Mouse (Mus musculus) embryonic facial prominence, embryonic 10.5 days (tissue): ENCODE data around the gene Syn1. TPM values are rescaled to one million over a fixed set of nuclear protein-coding genes. Genes with fewer than 3 reads are reported as not detected.

Experiments
- DNase-seq: peaks from one replicate; pipeline ENCODE4 v3.0.0-alpha.2; 2017; ENCODE audit warnings: low spot score
- H3K27ac ChIP-seq: fragments of 300-500 bp; sonication (generic); replicated peaks from 2 replicates; pipeline ENCODE4 v1.5.1; 2016; ENCODE audit warnings: mild to moderate bottlenecking
- H3K27me3 ChIP-seq: fragments of 300-500 bp; sonication (generic); replicated peaks from 2 replicates; pipeline ENCODE4 v1.6.1; 2016; ENCODE audit warnings: low read depth, mild to moderate bottlenecking; ENCODE audit not compliant: poor library complexity, severe bottlenecking
- H3K36me3 ChIP-seq: fragments of 300-500 bp; sonication (generic); replicated peaks from 2 replicates; pipeline ENCODE4 v1.6.1; 2016; ENCODE audit warnings: mild to moderate bottlenecking, moderate library complexity
- H3K4me1 ChIP-seq: fragments of 300-500 bp; sonication (generic); 2 replicates; pipeline ENCODE4 v1.6.1; 2016
- H3K4me3 ChIP-seq: fragments of 300-500 bp; sonication (generic); 2 replicates; pipeline ENCODE4 v1.5.1; 2016; ENCODE audit warnings: mild to moderate bottlenecking, moderate library complexity
- H3K9me3 ChIP-seq: fragments of 300-500 bp; sonication (generic); 2 replicates; pipeline ENCODE4 v1.6.1; 2016; ENCODE audit warnings: mild to moderate bottlenecking
- WGBS: fragments of 180-500 bp; shearing (Covaris S2); methylation state at CpG from one replicate; pipeline ENCODE4 v1.1.7; 2016; 5-methylcytosine and 5-hydroxymethylcytosine counted together
- microRNA-seq: library from miRNA; unstranded; fragments of <30 nt; microRNA quantifications from one replicate; pipeline ENCODE4, GENCODE M21; 2017
- polyA plus RNA-seq: library from polyadenylated mRNA; unstranded; fragments of >200 nt; fragmentation: Nextera tagmentation; extraction: Ambion mirVana; gene quantifications from 2 replicates; pipeline ENCODE4 v1.2.1, GENCODE M21; 2016

Gene Syn1
- polyA plus RNA-seq, 1 experiment from 2014 or later: 2.2 TPM

GRCm38 (mm10) chrX:20848256-20848984 is 72.4 kb downstream of the Syn1 start:
- DNase-seq: peak; percentile 90
- peaks cover 8% of the 10 kb centered on the region; the same call in 1 of the 2 replicates for H3K4me1 ChIP-seq
- 0 out of 2 replicates have a peak, but pooled peaks cover 3% of the 10 kb centered on the region for H3K9me3 ChIP-seq
- peak overlapping the region; percentile 66 for H3K4me3 ChIP-seq
- WGBS: 15% methylated on average over 42 of the region's 42 CpGs
- no peaks in the 10 kb centered on the region for H3K27me3 ChIP-seq
- H3K27ac ChIP-seq: peak overlapping the region; percentile 81
- H3K36me3 ChIP-seq: peaks cover 28% of the 10 kb centered on the region

GRCm38 (mm10) chrX:20847816-20848215 is 73.0 kb downstream of the Syn1 start:
- no peak for DNase-seq
- peak overlapping the region; percentile 66 for H3K4me3 ChIP-seq

GRCm38 (mm10) chrX:20847232-20847631 is 73.6 kb downstream of the Syn1 start:
- 90% methylated on average over 3 of the region's 3 CpGs for WGBS

More at GRCm38 (mm10) chrX:20847816-20848215, 73.0 kb downstream of the Syn1 start:
- Histone ChIP-seq H3K9me3 (0 out of 2 replicates have a peak, but pooled peaks cover 3% of the 10 kb centered on the region), H3K27me3 (no peaks in the 10 kb centered on the region), H3K27ac (peak overlapping the region; percentile 63), H3K36me3 (peaks cover 22% of the 10 kb centered on the region), H3K4me1 (peaks cover 8% of the 10 kb centered on the region; the same call in 1 of the 2 replicates)
- 24% methylated on average over 2 of the region's 2 CpGs for WGBS

GRCm38 (mm10) chrX:20828934-20829333 is 91.9 kb downstream of the Syn1 start:
- peak; percentile 53 for DNase-seq
- Histone ChIP-seq H3K4me1 (no peaks in the 10 kb centered on the region), H3K4me3 (no peak overlapping the region), H3K27ac (no peak overlapping the region), H3K9me3 (no peaks in the 10 kb centered on the region), H3K27me3 (no peaks in the 10 kb centered on the region), H3K36me3 (no peaks in the 10 kb centered on the region)
- 33% methylated on average over 5 of the region's 5 CpGs for WGBS

More at GRCm38 (mm10) chrX:20847232-20847631, 73.6 kb downstream of the Syn1 start:
- peaks cover 8% of the 10 kb centered on the region; the same call in 1 of the 2 replicates for H3K4me1 ChIP-seq
- no peaks in the 10 kb centered on the region for H3K27me3 ChIP-seq
- H3K9me3 ChIP-seq: 0 out of 2 replicates have a peak, but pooled peaks cover 3% of the 10 kb centered on the region
- H3K27ac ChIP-seq: no peak overlapping the region
- peaks cover 22% of the 10 kb centered on the region for H3K36me3 ChIP-seq
- no peak overlapping the region for H3K4me3 ChIP-seq
- no peak for DNase-seq

GRCm38 (mm10) chrX:20819708-20820426 is 100.9 kb downstream of the Syn1 start:
- Histone ChIP-seq H3K27me3 (no peaks in the 10 kb centered on the region), H3K27ac (peak overlapping the region; percentile 63), H3K4me1 (peaks cover 7% of the 10 kb centered on the region), H3K9me3 (no peaks in the 10 kb centered on the region), H3K4me3 (peak overlapping the region; percentile 42), H3K36me3 (peaks cover 3% of the 10 kb centered on the region; the same call in 1 of the 2 replicates)
- DNase-seq: peak; percentile 47
- 49% methylated on average over 8 of the region's 8 CpGs for WGBS

- peak overlapping the region; percentile 42 for H3K4me3 ChIP-seq
- peak overlapping the region; percentile 63 for H3K27ac ChIP-seq
- H3K36me3 ChIP-seq: peaks cover 3% of the 10 kb centered on the region; the same call in 1 of the 2 replicates
- H3K4me1 ChIP-seq: peaks cover 7% of the 10 kb centered on the region
- 29% methylated on average over 19 of the region's 19 CpGs for WGBS
- H3K9me3 ChIP-seq: no peaks in the 10 kb centered on the region
- DNase-seq: peak; percentile 84
- no peaks in the 10 kb centered on the region for H3K27me3 ChIP-seq
Measured at GRCm38 (mm10) chrX:20819204-20819628, 101.6 kb downstream of the Syn1 start.

GRCm38 (mm10) chrX:20816974-20817373 is 103.8 kb downstream of the Syn1 start:
- Histone ChIP-seq H3K27me3 (no peaks in the 10 kb centered on the region), H3K4me3 (no peak overlapping the region), H3K36me3 (peaks cover 3% of the 10 kb centered on the region; the same call in 1 of the 2 replicates), H3K4me1 (peaks cover 7% of the 10 kb centered on the region), H3K9me3 (no peaks in the 10 kb centered on the region), H3K27ac (no peak overlapping the region)
- 82% methylated on average over 6 of the region's 6 CpGs for WGBS
- DNase-seq: no peak

Small RNA genes lying within 50 kb of the gene (microRNA-seq; reads per million reads assigned to microRNA genes)
- gene Gm24824 (not detected), gene Mir5617 (not detected)

Other genes with a start within 250 kb of the Syn1 start
- gene Cdk16, start 233.1 kb downstream of the Syn1 start, polyA plus RNA-seq: 120 and 121 TPM in 2 replicates
- 59.8 and 60.1 TPM in 2 replicates for gene Usp11, start 217.1 kb downstream of the Syn1 start, polyA plus RNA-seq
- gene Araf, start 123.2 kb downstream of the Syn1 start, polyA plus RNA-seq: 95.1 and 99.9 TPM in 2 replicates
- 10.8 and 13.4 TPM in 2 replicates for gene Timp1, start 50.8 kb downstream of the Syn1 start, polyA plus RNA-seq
- gene Cfp, start 10.6 kb upstream of the Syn1 start, polyA plus RNA-seq: 2.8 and 3.7 TPM in 2 replicates
- gene Elk1, start 29.6 kb upstream of the Syn1 start, polyA plus RNA-seq: 13.1 and 14.0 TPM in 2 replicates
- 67.6 and 69.7 TPM in 2 replicates for gene Uxt, start 41.0 kb upstream of the Syn1 start, polyA plus RNA-seq
- 5.3 and 5.6 TPM in 2 replicates for gene Zfp182, start 141.3 kb upstream of the Syn1 start, polyA plus RNA-seq
- not detected in 2 replicates for gene Spaca5, start 147.4 kb upstream of the Syn1 start, polyA plus RNA-seq
- gene Zfp300, start 168.5 kb upstream of the Syn1 start, polyA plus RNA-seq: 1.5 and 1.9 TPM in 2 replicates
- not detected in 2 replicates for gene Ssxa1, start 194.8 kb upstream of the Syn1 start, polyA plus RNA-seq